Mouse (Mus musculus) layer of hippocampus, adult 8-10 months (tissue): ENCODE data around the gene Mms19. TPM values are rescaled to one million over a fixed set of nuclear protein-coding genes. Genes with fewer than 3 reads are reported as not detected.

ENCODE experiments used
- DNase-seq, 2 experiments: peaks; one replicate each; pipeline ENCODE4 v3.0.0; 2022; ENCODE audit warnings: low spot score in 2 of 2
- total RNA-seq, 4 experiments: library from RNA; stranded (reverse); gene quantifications; 2 replicates each; pipeline ENCODE4 v1.2.4; 2022

Mms19 gene
- total RNA-seq, 4 experiments from 2014 or later, result 30.8 to 60.2 (median 39.4) TPM

GRCm38 (mm10) chr19:41900495-41901090, 80.4 kb downstream of the Mms19 start:
- DNase-seq, result no peak

- DNase-seq, result no peak
These were observed 82.1 kb downstream of the Mms19 start for GRCm38 (mm10) chr19:41898860-41899259.

GRCm38 (mm10) chr19:41896319-41896711, 84.6 kb downstream of the Mms19 start:
- DNase-seq, result no peak

- DNase-seq, result peak; percentile 81 to 89
These were observed 85.3 kb downstream of the Mms19 start, which contains the start of gene Rrp12 for GRCm38 (mm10) chr19:41895460-41896318. Gene Rrp12 (minus strand): TSS chr19:41896173.

GRCm38 (mm10) chr19:41894959-41895358, 86.0 kb downstream of the Mms19 start:
- no peak for DNase-seq

Other genes with a start within 250 kb of the Mms19 start
- gene Slit1, start 237.5 kb downstream of the Mms19 start, total RNA-seq, result 100 to 1,000 TPM; 184 to 232 (median 208) TPM
- 1 to 10 TPM; 2.4 to 3.1 (median 2.9) TPM for gene Arhgap19, start 179.1 kb downstream of the Mms19 start, total RNA-seq
- 10 to 100 TPM; 18.8 to 21.7 (median 19.4) TPM for gene Frat1, start 151.2 kb downstream of the Mms19 start, total RNA-seq
- gene Frat2, start 133.0 kb downstream of the Mms19 start, total RNA-seq, result 10 to 100 TPM; 10.0 to 10.9 (median 10.4) TPM
- 10 to 100 TPM; 33.0 to 34.6 (median 33.5) TPM for gene Rrp12, start 85.0 kb downstream of the Mms19 start, total RNA-seq
- gene Pgam1, start 69.2 kb downstream of the Mms19 start, total RNA-seq, result 100 to 1,000 TPM; 520 to 573 (median 534) TPM
- gene Exosc1, start 47.7 kb downstream of the Mms19 start, total RNA-seq, result 10 to 100 TPM; 25.5 to 34.9 (median 29.1) TPM
- gene Zdhhc16, start 47.7 kb downstream of the Mms19 start, total RNA-seq, result 10 to 100 TPM; 43.5 to 47.4 (median 44.0) TPM
- gene Ubtd1, start 606 bp upstream of the Mms19 start, total RNA-seq, result 10 to 100 TPM; 11.2 to 14.4 (median 13.2) TPM
- under 1 TPM in 2 of 4 experiments, not detected in 2; 0.30 to 0.47 TPM for gene Ankrd2, start 54.8 kb upstream of the Mms19 start, total RNA-seq
- gene Hoga1, start 64.5 kb upstream of the Mms19 start, total RNA-seq, result 10 to 100 TPM in 1 of 4 experiments, 1 to 10 TPM in 3; 7.2 to 11.6 (median 8.9) TPM
- 1 to 10 TPM; 1.7 to 2.7 (median 2.1) TPM for gene 4933411K16Rik, start 71.1 kb upstream of the Mms19 start, total RNA-seq
- gene Morn4, start 105.2 kb upstream of the Mms19 start, total RNA-seq, result 10 to 100 TPM; 59.1 to 70.6 (median 64.3) TPM
- 10 to 100 TPM; 64.8 to 71.3 (median 69.0) TPM for gene Pi4k2a, start 109.3 kb upstream of the Mms19 start, total RNA-seq
- 10 to 100 TPM; 18.1 to 24.6 (median 21.4) TPM for gene Avpi1, start 147.9 kb upstream of the Mms19 start, total RNA-seq
- gene Marveld1, start 166.2 kb upstream of the Mms19 start, total RNA-seq, result 1 to 10 TPM; 6.6 to 9.8 (median 8.4) TPM
- 100 to 1,000 TPM in 2 of 4 experiments, 10 to 100 TPM in 2; 79.7 to 113 (median 98.0) TPM for gene Zfyve27, start 182.8 kb upstream of the Mms19 start, total RNA-seq
- 1 to 10 TPM in 2 of 4 experiments, under 1 TPM in 1, not detected in 1; 0.49 to 2.3 (median 2.0) TPM for gene Sfrp5, start 221.1 kb upstream of the Mms19 start, total RNA-seq